Mouse (Mus musculus) limb, embryonic 10.5 days (tissue): ENCODE measurements around the gene Hnrnph2. TPM values are rescaled to one million over a fixed set of nuclear protein-coding genes. Genes with fewer than 3 reads are reported as not detected.
A peak's percentile ranks its signal among the peaks of the same experiment; 100 is the strongest.

ENCODE experiments used
- DNase-seq: peaks from one replicate; pipeline ENCODE4 v3.0.0-alpha.2; 2017; ENCODE audit warnings: low spot score
- H3K27ac ChIP-seq: fragments of 300-500 bp; sonication (generic); 2 replicates; pipeline ENCODE4 v1.5.1; 2016; ENCODE audit warnings: mild to moderate bottlenecking
- H3K27me3 ChIP-seq: fragments of 300-500 bp; sonication (generic); 2 replicates; pipeline ENCODE4 v1.6.1; 2016; ENCODE audit warnings: low read depth, mild to moderate bottlenecking; ENCODE audit not compliant: poor library complexity, severe bottlenecking
- H3K36me3 ChIP-seq: fragments of 300-500 bp; sonication (generic); 2 replicates; pipeline ENCODE4 v1.6.1; 2016; ENCODE audit warnings: mild to moderate bottlenecking, moderate library complexity
- H3K4me1 ChIP-seq: fragments of 300-500 bp; sonication (generic); 2 replicates; pipeline ENCODE4 v1.6.1; 2016
- H3K4me3 ChIP-seq: fragments of 300-500 bp; sonication (generic); 2 replicates; pipeline ENCODE4 v1.5.1; 2016; ENCODE audit warnings: mild to moderate bottlenecking, moderate library complexity
- H3K9me3 ChIP-seq: fragments of 300-500 bp; sonication (generic); replicated peaks from 2 replicates; pipeline ENCODE4 v1.6.1; 2016; ENCODE audit warnings: mild to moderate bottlenecking
- WGBS: fragments of 180-500 bp; shearing (Covaris S2); methylation state at CpG from one replicate; pipeline ENCODE4 v1.1.7; 2016; 5-methylcytosine and 5-hydroxymethylcytosine counted together
- polyA plus RNA-seq: library from polyadenylated mRNA; unstranded; fragments of >200 nt; fragmentation: Nextera tagmentation; extraction: Ambion mirVana; gene quantifications from 2 replicates; pipeline ENCODE4 v1.2.1, GENCODE M21; 2016

Gene Hnrnph2
- polyA plus RNA-seq, 1 experiment from 2014 or later, result 211 TPM

- DNase-seq, result no peak
- 89% methylated on average over 4 of the region's 4 CpGs for WGBS
- H3K4me3 ChIP-seq, result no peak overlapping the region
- H3K27ac ChIP-seq, result no peak overlapping the region
- peaks cover 24% of the 10 kb centered on the region for H3K36me3 ChIP-seq
- H3K9me3 ChIP-seq, result no peaks in the 10 kb centered on the region
- H3K4me1 ChIP-seq, result no peaks in the 10 kb centered on the region
- peaks cover 67% of the 10 kb centered on the region for H3K27me3 ChIP-seq
Measured at GRCm38 (mm10) chrX:134588261-134588660, 12.7 kb upstream of the Hnrnph2 start.

DNA sequence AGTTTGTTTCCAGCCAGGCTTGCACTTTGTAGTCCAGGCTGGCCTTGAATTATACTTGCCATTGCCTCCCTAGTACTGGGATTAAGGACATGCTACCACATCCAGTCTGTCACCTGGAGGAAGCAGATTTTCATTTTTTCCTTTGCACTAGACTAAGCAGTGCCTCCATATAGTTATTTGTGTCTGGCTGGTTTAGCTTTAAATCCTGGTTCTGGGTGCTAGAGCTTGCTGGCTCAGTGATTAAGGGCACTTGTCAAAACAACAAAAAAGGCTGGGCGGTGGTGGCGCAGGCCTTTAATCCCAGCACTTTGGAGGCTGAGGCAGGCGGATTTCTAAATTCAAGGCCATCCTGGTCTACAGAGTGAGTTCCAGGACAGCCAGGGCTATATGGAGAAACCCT is 12.0 kb upstream of the Hnrnph2 start:
- DNase-seq, result no peak
- Histone ChIP-seq H3K4me1 (no peaks in the 10 kb centered on the region), H3K9me3 (no peaks in the 10 kb centered on the region), H3K27ac (no peak overlapping the region), H3K36me3 (peaks cover 24% of the 10 kb centered on the region), H3K27me3 (peaks cover 61% of the 10 kb centered on the region), H3K4me3 (no peak overlapping the region)
- 87% methylated on average over 3 of the region's 3 CpGs for WGBS

DNA sequence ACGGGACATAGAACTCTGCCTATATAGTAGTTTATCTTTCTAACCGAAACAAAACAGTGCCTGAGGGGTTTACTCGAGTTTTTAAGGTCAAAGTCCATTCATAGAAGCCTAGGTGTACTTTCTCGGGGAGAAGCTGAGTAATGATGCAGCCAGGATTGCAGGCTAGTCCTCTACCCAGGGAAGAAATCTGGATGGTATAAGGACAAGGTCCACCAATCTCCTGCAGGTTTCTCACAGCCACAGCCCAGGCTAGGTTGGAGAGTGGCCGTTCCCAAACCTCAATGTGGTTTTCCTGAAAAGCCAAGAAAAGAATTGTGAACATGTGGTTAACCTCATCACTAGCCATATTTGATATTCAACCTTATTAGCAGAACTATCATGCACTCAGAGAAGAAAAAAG is 11.1 kb upstream of the Hnrnph2 start:
- H3K36me3 ChIP-seq, result peaks cover 24% of the 10 kb centered on the region
- no peaks in the 10 kb centered on the region for H3K4me1 ChIP-seq
- DNase-seq, result no peak
- H3K4me3 ChIP-seq, result no peak overlapping the region
- 65% methylated on average over 5 of the region's 5 CpGs for WGBS
- H3K27ac ChIP-seq, result no peak overlapping the region
- no peaks in the 10 kb centered on the region for H3K9me3 ChIP-seq
- peaks cover 54% of the 10 kb centered on the region for H3K27me3 ChIP-seq

GRCm38 (mm10) chrX:134599922-134600565 is 935 bp upstream of the Hnrnph2 start:
- peaks cover 40% of the 10 kb centered on the region for H3K27me3 ChIP-seq
- peak overlapping the region; percentile 78; the same call in 1 of the 2 replicates for H3K27ac ChIP-seq
- 26% methylated on average over 10 of the region's 10 CpGs for WGBS
- H3K36me3 ChIP-seq, result peaks cover 8% of the 10 kb centered on the region
- H3K4me3 ChIP-seq, result peak overlapping the region; percentile 62
- H3K9me3 ChIP-seq, result no peaks in the 10 kb centered on the region
- no peak for DNase-seq
- H3K4me1 ChIP-seq, result 0 out of 2 replicates have a peak, but pooled peaks cover 6% of the 10 kb centered on the region

DNA sequence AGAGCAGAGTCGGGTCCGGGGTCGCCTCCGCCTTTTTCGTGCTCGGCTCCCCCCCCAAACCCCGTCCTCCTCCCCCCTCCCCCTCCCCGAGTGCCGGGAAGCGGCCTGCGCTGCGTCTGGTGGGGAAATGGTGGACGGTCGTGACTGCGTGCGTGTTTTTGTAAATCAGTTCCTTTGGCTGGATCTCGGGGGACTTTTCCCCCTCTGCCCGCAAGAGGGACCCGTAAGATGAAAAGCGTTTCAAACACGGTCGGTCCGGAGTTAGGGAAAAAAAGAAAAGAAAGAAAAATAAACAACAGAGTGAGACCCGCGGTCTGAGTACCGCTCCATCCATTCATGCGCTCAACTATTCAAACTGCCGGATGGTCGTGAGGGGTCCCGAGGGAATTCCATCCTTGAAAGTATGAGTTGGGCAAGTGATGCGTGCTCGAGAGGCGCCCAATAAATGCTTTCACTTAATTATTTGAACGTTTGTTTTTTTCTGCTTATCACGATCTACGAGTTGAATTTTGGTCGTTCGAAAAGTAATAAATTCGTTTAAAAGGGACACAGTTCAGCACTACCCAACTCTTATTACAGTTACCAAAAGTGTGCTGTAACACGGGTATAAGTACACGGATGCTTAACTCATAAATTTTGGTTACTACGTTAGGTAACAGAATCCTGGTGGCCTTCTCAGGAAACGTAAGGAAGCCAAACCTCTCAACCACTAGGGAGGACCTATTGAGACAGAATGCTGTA is 571 bp downstream of the Hnrnph2 start:
- no peak for DNase-seq
- Histone ChIP-seq H3K4me3 (peak overlapping the region; percentile 62), H3K4me1 (0 out of 2 replicates have a peak, but pooled peaks cover 6% of the 10 kb centered on the region), H3K9me3 (no peaks in the 10 kb centered on the region), H3K36me3 (peaks cover 8% of the 10 kb centered on the region), H3K27me3 (peaks cover 30% of the 10 kb centered on the region), H3K27ac (peak overlapping the region; percentile 90)
- WGBS, result 10% methylated on average over 43 of the region's 43 CpGs

GRCm38 (mm10) chrX:134609472-134609871 is 8.5 kb downstream of the Hnrnph2 start:
- no peaks in the 10 kb centered on the region for H3K4me1 ChIP-seq
- peaks cover 36% of the 10 kb centered on the region for H3K27me3 ChIP-seq
- no peak overlapping the region; the same call in 1 of the 2 replicates for H3K27ac ChIP-seq
- H3K9me3 ChIP-seq, result no peaks in the 10 kb centered on the region
- H3K36me3 ChIP-seq, result no peaks in the 10 kb centered on the region; the same call in none of the 2 replicates
- no peak overlapping the region for H3K4me3 ChIP-seq
- DNase-seq, result no peak
- WGBS, result 46% methylated on average over 4 of the region's 4 CpGs

GRCm38 (mm10) chrX:134610984-134611383 is 10.0 kb downstream of the Hnrnph2 start:
- Histone ChIP-seq H3K4me1 (no peaks in the 10 kb centered on the region), H3K9me3 (no peaks in the 10 kb centered on the region), H3K27me3 (peaks cover 36% of the 10 kb centered on the region), H3K36me3 (no peaks in the 10 kb centered on the region; the same call in none of the 2 replicates), H3K27ac (no peak overlapping the region), H3K4me3 (no peak overlapping the region)
- DNase-seq, result no peak
- 85% methylated on average over 4 of the region's 4 CpGs for WGBS

GRCm38 (mm10) chrX:134612285-134612959 is 11.4 kb downstream of the Hnrnph2 start:
- peak overlapping the region; percentile 39 for H3K4me3 ChIP-seq
- no peaks in the 10 kb centered on the region for H3K9me3 ChIP-seq
- no peaks in the 10 kb centered on the region for H3K4me1 ChIP-seq
- DNase-seq, result peak; percentile 73
- no peaks in the 10 kb centered on the region; the same call in none of the 2 replicates for H3K36me3 ChIP-seq
- peak overlapping the region; percentile 88 for H3K27ac ChIP-seq
- WGBS, result 12% methylated on average over 12 of the region's 15 CpGs
- H3K27me3 ChIP-seq, result peaks cover 43% of the 10 kb centered on the region

- DNase-seq, result no peak
- Histone ChIP-seq H3K36me3 (no peaks in the 10 kb centered on the region), H3K27me3 (peaks cover 47% of the 10 kb centered on the region), H3K4me3 (no peak overlapping the region), H3K4me1 (no peaks in the 10 kb centered on the region), H3K9me3 (no peaks in the 10 kb centered on the region), H3K27ac (no peak overlapping the region)
- 58% methylated on average over 2 of the region's 2 CpGs for WGBS
Measured at GRCm38 (mm10) chrX:134614306-134614705, 13.3 kb downstream of the Hnrnph2 start.

GRCm38 (mm10) chrX:134619695-134620094 is 18.7 kb downstream of the Hnrnph2 start:
- Histone ChIP-seq H3K36me3 (no peaks in the 10 kb centered on the region), H3K9me3 (no peaks in the 10 kb centered on the region), H3K27me3 (peaks cover 67% of the 10 kb centered on the region), H3K27ac (no peak overlapping the region), H3K4me3 (no peak overlapping the region), H3K4me1 (no peaks in the 10 kb centered on the region)
- 71% methylated on average over 9 of the region's 9 CpGs for WGBS
- DNase-seq, result no peak

DNA sequence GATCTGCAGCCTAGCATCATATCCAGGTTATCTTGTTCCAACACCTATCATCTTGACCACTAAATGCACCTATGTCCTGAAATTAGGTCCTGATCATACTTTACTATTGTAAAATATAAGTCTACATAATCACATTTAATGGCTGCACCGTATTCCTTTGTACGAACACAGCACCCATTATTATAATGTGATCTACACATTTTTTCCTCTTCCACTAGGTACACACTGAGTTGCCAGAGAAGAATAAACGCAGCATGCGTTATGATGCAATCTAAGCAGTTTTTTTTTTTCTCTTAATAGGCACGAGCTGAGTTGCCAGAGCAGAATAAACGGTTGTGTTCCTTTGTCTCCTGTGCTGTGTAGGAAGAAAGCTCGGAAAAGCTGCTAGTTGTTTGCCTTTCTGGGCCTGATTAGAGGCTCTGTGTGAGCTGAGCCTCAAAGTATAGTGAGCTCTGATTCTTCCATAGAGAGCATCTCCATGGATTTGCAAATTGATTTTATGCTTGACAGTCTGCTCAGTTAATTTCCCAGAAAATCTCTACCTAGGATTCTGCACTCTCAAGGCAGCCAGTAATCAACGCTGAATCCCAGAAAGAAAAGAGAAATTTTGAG is 19.4 kb downstream of the Hnrnph2 start:
- peaks cover 68% of the 10 kb centered on the region for H3K27me3 ChIP-seq
- H3K4me1 ChIP-seq, result no peaks in the 10 kb centered on the region
- no peak overlapping the region for H3K4me3 ChIP-seq
- no peak for DNase-seq
- no peaks in the 10 kb centered on the region for H3K9me3 ChIP-seq
- H3K27ac ChIP-seq, result no peak overlapping the region
- H3K36me3 ChIP-seq, result no peaks in the 10 kb centered on the region
- 75% methylated on average over 8 of the region's 8 CpGs for WGBS

DNA sequence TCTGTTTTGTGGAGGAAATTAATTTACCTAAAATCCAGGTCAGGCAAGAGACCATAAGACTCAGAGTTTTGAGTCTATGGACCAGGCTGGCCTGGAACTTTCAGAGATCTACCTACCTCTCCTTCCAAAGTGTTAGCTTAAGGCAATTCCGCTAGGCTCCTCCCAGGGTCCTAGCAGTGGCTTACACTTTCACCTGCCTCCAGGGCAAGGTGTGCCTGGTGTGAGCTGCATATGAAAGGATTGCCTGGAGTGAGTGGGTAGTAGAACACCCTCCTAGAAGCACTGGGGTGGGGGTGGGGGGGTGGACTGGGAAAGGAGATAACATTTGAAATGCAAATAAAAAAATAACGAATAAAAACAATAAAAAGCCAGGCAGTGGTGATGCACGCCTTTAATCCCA is 20.7 kb downstream of the Hnrnph2 start:
- 82% methylated on average over 3 of the region's 3 CpGs for WGBS
- H3K4me3 ChIP-seq, result no peak overlapping the region
- H3K27me3 ChIP-seq, result peaks cover 75% of the 10 kb centered on the region
- H3K36me3 ChIP-seq, result no peaks in the 10 kb centered on the region
- H3K4me1 ChIP-seq, result no peaks in the 10 kb centered on the region
- DNase-seq, result no peak
- H3K27ac ChIP-seq, result no peak overlapping the region
- no peaks in the 10 kb centered on the region for H3K9me3 ChIP-seq
